Mouse (Mus musculus): ENCODE measurements at regions not wholly inside any gene's neighbourhood (a gene's known extent, or its start where the extent isn't known, plus 50 kb on each side); places are given as distances from the start of the nearest gene placed in this dataset.

DNA sequence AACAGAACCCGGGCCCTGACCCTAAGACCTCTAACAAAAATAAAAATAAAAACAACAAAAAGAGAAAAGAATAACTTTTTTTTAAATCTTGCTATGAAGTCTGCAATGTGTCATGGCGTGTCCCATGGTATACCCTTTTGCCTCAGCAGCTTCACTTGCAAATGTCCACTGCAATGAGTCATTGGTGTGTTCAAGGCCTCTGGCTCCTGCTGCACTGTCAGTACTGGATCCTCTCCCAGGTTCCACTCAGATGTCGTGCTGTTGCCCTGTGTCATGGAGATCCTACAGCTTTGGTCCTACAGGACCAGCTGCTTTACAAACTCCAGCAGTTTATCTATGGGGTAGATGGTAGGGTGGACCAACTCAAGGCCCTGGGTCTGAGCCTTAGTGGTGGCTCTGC is 113.4 kb upstream of the Akirin2 start:
- TF ChIP-seq POLR2A (IDR thresholded peaks at IDR 0.05; ENCODE audit: control insufficient read depth, low read depth, low read length) (no peak), CTCF (IDR thresholded peaks at IDR 0.05; ENCODE audit: control insufficient read depth, insufficient read depth, insufficient replicate concordance, low read depth, low read length) (no peak)

All from testis, adult 2 months (tissue).